Mouse (Mus musculus) cerebellum, adult 18-20 months (tissue): ENCODE data around the gene Uvrag.

Experiments
- DNase-seq, 2 experiments: peaks; one replicate each; pipeline ENCODE4 v3.0.0; 2021

Uvrag gene

DNA sequence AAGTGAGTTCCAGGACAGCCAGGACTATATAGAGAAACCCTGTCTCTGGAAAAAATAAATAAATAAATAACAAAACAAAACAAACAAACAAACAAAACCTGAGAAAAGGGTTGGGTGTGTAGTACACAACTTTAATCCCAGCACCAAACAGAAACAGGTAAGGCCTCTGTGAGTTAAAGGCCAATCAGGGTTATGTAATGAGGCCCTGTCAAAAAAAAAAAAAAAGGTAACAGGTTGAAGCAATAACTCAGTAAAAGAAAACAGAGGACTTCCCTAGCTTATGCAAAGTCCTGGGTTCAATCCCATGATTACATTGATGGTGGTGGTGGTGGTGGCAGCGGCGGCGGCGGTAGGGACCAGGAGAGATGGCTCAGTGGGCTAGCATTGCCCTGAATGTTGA, 3.4 kb downstream of the Uvrag start:
- no peak for DNase-seq

DNA sequence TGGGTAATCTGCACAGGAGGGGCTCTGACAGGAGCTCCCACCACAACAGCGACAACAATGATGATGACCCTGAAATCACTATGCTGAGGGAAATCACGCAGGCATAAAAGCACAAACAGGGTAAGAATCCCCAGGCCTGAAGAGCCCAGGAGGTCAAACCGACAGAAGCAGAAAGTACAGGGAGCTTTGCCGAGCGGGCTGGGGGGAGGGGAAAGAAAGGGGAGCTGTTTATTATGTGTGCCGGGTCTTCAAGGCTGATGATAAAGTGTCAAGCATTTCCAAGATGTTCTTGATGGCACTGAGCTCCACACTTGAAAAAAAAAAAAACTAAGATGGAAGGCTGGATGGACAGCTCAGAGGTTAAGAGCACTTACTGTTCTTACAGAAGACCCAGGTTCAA, 4.2 kb downstream of the Uvrag start:
- no peak for DNase-seq

DNA sequence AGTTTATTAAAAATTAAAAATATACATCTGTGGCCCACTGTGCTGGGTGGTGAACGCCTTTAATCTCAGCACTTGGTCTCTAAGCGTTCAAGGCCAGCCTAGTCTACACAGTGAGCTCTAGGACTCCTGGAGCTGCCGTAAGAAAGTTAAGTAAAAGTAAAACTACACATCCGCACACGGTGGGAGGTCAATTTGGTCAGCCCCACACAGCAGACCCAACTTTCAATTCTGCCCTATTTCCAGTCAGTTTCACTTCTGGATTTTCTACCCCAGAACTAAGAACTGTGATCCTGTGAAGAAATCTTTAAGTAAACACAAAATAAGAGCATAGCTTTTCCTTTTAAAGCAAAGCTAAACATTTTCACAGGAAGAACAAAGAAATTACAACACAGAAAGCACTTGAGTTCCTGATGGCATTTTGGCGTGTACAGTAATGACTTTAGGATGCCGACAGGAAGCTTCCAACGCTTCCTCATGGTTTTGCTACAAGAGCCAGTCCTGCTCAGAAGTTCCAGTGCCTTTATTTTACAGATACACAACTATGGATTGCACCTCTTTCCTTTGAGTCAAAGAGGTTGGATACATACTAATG, 7.0 kb downstream of the Uvrag start:
- DNase-seq: no peak

DNA sequence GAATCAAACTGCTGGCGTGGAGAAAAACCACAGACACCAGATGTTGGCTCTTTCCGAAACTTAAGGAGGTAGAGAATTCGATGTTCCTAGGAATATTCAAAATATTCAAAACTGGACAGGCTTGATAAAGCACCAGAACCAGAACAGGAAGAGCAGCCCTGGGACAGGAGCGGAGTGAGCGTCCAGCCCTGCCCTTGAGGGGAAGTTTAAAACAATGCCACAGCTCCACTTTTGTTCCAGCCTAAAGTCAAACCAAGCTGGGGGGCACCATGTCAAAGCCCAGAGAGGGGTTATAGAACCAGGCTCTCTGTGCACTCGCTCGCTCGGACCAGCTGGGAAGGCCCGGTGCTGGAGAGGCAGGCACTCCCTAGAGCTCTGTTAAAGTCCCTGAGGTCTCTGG, 8.3 kb downstream of the Uvrag start:
- no peak for DNase-seq

DNA sequence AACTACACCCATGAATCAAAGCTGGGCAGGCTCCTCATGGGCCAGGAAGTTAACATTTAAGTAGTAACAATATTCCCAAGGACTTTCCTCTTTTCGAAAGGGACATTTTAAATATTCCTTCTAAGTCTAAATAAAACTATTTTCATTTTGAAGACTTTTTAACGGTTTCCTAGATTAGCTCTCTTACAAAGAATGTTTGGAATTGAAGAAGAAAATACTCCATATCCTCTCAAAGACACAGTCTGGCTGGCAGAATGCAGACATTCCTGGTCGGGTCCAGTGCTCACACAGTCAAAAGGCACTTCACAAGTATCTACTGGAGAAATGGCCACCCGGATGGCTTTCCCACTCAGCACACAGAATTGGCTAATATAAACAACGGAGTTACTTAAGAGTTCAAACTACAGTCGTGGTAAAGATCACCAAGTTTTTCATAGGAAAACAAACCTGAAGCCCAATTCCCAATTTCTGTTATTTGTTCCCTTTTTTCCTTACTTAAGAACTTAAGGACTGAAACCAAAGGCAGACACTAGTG, 9.1 kb downstream of the Uvrag start:
- no peak for DNase-seq

DNA sequence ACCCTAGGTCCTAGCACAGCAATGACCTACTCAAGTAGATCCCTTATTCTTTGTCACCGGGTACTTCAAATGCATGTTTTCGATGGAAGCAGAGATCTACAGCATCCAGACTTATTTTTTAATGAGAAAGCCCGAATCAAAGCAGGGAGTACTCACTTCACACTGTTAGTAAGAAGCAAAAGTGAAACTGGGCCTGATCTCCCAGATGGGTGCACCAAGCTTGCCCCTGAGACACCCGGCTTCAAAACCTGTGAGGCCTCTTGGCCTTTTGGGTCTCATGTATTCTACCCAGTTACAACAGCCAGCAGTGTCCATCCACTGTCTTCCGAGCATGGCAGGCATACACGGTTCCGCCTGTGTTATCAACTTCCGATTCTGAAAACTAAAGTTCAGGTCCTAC, 12.0 kb downstream of the Uvrag start:
- no peak for DNase-seq

DNA sequence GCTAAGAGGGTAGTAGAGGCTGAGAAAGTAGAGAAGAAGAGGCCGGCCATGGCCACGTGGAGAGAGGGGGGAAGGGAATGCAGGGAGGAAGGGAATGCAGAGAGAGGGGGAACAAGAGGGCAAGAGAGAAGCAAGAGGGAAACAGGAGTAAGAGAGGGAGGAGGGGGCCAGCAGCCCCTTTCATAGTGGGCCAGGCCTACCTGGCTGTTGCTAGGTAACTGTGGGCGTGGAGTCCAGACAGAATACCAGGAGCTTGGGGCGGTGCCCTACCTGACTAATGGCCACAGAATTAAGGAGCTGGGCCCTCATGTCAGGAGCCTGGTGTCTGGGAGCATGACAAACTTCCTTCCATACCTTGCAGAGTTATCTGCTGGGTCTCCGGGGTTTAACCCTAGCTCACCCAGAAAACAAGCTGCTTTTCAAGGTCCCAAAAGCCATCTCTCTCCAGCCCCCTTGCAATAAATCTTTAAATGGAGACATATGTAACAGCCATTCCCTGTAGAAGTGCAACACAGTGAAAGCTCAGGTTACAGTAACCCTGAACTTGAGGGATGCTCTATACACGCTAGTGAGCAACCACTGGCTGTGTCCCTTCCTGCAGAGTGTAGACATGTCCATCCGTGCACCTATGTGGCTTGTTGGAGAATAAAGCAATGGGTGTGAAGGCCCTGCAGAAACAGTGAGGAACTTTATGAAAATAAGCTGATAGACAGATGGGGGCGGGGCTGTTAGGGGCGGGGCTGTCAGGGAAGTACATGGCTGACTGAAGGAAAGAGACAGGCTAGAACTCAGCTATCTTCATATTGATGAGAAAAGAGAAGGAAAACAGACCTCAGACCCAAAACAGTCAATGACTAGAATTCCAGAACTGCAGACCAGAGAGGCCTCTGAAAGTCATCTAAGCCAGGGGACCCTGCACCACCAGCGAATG, 12.7 kb downstream of the Uvrag start:
- DNase-seq: no peak

DNA sequence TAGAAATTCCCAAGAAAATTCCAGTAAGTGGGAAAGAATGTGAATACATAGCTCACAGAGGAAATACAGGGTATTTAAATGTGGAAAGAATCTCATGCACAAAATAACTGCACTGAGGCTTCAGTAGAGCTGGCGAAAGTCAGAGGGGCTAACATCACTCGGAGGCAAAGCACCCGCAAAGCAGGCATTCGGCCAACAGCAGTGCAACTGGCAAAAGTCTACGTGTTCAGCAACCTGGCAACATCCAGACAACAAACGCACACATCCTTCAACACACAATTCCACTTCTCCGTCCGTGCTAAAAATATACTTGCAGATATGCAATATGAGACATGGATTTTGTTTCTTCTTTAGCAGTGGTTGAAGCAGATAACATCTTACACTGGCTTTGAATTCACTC, 14.9 kb downstream of the Uvrag start:
- peak in 1 of 2 experiments; percentile 31 for DNase-seq

DNA sequence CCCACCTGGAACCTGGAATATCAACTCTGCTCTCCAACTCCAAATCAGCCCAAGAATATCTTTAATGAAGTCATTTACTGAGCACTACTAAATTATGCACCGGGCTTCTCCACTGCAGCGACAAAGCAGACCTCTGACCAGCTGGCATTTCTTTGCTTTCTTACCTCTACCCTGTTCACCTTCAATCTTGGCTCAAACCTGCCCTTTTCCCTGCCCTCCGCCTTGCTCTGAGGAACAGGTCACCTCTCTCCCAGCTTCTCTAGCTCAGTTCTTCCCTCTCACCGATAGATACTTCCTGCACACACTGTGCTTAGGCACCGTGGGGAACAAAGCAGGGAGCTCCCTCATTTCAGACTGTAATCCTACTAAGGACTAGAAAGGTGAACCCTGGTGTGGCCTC, 18.3 kb downstream of the Uvrag start:
- DNase-seq: no peak

DNA sequence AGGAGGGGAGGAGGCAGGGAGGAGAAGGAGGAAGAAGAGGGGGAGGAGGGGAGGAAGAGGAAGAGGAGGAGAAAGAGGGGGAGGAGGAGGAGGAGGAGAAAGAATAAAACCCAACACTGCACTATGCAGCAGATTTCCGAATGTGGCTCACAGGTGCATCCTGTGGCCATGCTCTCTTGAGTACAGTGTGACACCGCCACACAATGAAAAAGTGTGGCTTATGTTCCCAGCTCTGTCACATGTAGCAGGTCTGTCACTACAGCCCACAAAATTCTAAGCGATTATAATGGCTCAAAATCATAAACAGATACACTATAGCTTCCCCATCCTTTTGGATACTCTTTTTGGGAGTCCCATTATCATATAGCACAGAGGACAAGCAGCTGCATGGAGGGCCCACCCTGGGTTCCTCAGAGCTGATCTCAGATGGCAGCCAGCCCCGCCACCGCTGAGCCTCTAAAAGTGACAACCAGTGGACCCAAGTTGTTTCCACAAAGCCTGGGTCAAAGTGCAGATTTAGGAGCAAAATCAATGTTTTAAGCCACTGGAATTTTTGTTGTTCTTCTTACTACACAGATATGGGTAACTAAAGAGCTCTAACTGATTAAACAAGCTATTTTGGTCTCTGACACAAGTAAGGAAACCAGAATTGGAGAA, 19.9 kb downstream of the Uvrag start:
- DNase-seq: no peak

DNA sequence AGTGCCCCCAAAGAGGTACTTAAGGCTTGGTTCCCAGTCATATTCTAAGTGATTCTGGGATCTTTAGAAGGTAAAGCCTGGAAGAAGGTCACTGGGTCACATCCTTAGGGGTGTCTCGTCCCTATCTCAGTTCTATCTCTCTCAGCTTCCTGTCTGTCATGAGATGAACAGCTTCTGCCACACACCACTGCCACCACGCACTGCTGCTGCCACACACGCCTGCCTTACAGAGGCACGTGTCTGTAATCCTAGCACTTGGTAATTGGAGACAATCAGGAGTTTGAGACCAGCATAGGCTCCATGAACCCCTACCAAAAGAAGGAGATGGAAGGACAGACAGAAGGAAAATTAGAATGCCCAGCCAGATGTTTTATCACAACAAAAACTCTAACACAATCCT, 20.9 kb downstream of the Uvrag start:
- no peak for DNase-seq

DNA sequence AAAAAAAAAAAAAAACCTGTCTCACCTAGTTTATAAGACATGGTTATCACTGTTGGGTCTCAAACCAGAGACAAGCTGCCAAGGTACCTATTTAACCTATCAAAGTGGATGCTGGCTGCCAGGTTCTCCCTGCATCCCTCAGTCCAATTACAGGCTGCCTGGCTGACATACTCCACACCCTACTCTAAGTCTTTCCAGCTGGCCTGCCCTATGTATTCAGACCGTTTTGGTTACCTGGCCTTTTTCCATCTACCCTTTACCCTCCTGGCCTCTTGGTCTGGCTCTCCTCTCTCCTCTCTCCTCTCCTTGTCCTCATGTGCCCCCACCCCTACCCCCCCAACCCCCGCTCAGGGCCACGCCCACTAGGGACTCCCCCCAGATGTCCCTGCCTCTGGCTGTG, 24.2 kb downstream of the Uvrag start:
- DNase-seq: no peak

DNA sequence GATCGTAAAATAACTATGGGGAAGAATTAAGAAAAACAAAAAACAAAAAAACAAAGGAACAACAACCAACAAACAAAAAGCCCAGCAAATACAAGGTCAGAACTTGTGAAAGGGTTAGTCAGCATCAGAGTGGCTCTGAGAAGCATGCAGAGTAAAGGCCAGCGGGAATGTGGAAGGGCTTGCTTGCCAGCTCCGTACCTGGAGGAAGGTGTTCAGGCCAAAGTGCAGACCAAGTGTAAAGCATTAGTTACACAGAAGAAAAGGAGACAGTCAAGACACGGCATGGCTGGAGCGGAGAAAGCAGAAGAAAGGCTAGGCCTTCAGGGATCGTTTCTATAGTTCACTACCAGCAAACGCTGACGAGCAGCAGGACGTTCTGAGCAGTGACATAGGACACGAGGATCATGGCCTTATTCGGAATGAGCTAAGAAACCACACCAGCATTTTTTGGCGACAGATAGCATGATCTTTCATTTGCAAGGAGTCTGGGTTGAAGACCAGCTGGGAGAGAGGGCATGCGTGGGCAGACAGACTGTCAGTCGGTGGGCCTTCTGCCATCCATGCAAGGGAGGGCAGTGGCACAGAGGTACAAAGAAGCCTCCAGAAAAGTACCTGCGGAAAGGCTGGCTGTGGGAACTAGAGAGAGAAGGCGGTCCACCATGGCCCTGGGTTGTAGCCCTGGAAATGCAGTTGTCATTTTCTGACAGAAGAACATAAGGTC, 26.8 kb downstream of the Uvrag start:
- DNase-seq: peak; percentile 68 to 75

DNA sequence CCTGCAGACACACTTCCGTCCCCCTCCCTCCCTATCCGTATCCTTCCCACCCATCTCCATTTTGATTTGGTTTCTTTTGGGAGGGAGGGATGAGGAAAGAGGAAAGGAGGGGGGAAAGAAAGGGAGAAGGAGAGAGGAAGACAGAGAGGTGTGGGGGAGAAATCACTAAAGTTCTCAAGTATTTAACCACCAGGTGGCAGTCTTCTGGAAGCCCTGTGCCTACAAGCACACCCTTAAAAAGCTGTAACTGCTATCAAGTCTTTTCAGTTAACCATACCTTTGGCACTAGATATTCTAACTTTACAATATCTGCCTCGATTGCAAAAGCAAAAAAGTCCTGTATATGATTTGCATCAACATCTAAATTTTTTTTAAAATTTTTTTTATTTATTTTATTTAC, 33.4 kb downstream of the Uvrag start:
- DNase-seq: peak in 1 of 2 experiments; percentile 28

DNA sequence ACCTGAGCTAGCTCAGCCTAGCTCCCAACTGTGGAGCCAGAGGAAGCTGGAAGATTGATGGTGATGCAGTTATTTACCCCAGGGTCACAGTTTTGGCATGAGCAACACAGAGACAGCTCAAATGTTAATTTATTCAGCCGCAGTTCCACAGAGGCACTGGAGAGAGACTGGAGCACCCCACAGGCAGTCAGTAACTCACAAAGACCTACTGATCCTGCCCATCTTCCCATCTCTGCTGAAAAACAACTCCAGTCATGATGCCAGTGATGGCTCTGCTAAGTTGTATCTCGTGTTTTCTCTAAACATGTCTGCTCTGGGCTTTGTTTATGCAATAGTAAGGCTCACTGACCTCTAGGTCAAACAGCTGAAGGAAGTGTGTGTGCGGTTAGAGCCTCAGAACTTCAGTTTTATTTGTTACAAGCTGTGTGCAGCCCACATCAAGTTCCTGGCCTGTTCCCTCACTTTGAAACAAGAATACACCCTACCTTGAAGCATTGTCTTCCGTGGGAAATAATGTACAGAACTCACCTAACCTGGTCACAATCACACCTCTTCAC, 34.1 kb downstream of the Uvrag start:
- no peak for DNase-seq

DNA sequence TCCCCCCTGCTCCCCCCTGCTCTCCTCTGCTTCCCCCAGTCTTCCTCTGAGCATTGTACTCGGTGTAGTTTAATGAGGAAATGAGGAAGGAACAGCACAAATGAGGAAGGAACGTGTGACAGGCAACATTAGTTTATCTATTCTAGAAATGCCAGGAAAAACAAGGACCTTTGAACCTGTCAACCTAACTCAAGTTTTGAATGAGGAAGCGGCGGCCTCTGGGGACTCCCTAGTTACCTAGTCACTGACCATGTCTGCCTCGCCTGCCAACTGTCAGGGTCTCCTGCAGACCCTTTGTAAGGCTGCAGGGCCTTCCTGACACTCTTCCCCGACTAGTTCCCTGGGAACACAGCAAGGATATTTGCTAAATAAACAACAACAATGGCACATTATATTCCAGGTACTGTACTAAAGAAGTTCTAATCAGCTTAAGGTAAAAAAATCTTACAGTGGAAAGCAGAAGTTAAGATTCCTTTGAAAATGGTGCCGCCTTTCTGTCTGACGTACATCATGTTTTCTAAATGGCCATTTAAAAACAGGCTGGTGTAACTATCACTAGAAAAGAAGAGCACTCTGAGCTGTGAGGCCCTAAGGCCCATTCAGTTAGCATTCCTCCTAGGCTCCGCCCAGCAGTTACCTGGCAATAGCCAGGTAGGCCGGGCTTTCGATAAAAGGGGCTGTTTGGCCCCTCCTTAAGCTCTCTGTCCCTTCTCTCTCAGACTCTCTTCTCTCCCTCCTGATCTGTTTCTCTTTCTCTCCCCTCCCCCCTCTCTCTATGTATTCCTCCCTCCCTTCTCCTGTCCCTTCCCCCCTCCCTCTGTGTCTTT, 39.0 kb downstream of the Uvrag start:
- DNase-seq: no peak

DNA sequence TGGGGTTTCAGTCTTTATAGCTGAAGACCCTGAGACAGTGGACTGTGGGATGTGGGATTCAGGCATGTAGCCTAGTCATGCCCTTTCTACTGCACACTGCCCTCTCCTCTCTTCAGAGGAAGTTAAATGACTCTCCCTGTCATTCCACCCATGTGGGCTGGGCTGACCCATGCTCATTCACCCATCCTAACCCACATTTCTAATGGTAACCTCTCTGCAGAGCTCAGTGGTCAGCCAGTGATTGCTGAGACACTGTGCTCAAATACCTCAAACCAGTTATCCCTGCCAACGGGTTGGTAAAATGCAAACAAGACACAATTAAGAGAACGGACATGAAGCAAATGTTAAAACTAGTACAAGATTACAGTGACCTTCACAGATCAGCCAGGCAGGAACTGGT, 39.9 kb downstream of the Uvrag start:
- DNase-seq: no peak

DNA sequence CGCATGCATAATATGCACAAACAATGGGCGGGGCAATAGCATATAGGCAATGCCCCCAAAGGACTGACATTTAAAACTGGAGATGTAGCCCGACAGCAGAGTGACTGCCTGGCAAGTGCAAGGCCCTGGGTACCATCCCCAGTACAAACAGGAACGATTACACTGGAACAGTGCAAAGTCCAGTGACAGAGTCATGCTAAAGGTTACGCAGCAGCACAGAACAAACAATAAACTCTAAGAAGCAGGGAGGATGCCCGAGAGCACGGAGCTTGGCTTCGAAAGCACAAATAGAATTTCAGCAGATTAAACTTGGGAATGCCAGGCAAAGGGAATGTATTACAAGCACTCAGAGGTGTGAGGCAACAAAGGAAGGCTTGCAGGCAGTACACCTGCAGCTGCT, 40.4 kb downstream of the Uvrag start:
- DNase-seq: no peak

DNA sequence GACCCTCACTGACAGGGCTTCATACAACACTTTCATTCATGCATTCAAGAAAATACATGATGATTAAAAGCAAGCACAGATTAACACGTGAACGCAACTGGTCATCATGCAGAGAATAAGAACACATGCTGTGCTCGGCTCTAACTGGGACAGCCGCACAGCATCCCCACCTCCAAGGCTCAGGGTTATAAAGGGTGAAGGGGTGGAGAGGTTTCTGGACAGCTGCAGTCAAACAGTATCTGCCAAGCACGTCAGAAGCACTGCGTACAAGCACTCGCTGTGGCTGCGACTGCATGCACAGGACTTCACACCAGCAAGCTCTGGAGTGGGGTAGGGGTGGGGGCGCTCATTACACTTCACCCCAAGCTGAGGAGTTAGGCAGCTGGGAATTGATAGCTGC, 40.9 kb downstream of the Uvrag start:
- DNase-seq: no peak

DNA sequence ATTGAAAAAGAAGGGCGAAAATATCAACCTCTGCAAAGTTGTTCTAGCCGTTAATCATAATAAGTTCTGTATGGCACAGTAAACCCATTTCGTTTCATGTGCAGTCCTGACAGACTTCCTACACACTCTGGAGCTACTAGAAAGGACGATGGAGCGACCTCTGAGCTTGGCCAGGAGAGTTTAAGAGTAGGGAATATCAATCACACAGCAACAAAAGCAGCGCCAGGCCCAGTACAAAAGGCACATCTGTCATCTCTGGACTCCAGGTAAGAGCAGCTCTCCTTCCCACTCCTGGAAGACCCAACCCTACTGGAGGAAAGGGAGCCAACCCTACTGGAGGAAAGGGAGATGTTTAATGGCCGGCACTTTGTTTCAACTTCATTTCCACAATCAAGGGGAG, 43.2 kb downstream of the Uvrag start:
- DNase-seq: no peak

DNA sequence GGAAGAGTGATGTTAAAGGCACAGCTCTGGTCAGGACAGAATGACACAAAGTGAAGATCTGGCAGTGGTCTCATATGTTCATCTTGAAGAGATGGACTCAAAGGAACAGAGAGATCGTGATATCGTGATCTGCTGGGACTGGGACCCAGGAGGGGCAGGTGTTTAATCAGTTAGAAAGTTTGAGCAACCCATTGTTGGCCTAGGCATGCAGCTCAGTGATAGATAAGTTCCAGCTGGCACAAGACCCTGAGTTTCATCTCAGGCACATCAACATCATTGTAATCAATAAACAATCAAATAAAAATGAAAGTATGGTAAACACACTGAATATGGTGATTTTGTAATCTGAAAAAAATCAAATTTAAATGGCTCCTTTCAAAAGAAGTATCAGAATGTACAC, 43.8 kb downstream of the Uvrag start:
- DNase-seq: no peak

DNA sequence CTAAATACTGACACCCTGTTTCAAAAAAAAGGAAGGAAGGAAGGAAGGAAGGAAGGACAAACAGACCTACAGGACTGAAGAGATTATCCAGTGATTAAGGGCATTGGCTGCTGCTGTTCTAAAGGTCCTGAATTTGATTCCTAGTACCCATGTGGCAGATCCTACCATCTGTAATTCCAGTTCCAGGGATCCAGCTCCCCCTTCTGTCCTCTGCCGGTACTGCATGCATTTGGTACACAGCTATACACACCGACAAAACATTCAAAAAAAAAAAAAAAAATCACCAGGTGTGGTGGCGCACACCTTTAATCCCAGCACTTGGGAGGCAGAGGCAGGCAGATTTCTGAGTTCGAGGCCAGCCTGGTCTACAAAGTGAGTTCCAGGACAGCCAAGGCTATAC, 45.8 kb downstream of the Uvrag start:
- DNase-seq: peak; percentile 26 to 53
